Mouse (Mus musculus) ES-Bruce4 (cell line): ENCODE measurements around the gene Foxp1. TPM values are rescaled to one million over a fixed set of nuclear protein-coding genes. Genes with fewer than 3 reads are reported as not detected.

Experiments
- H3K27ac ChIP-seq: 2 replicates; pipeline ENCODE4 v1.5.1; 2012; ENCODE audit warnings: low read length, inconsistent platforms; ENCODE audit not compliant: insufficient read depth
- H3K27me3 ChIP-seq: 2 replicates; pipeline ENCODE4 v1.6.1; 2012; ENCODE audit warnings: mild to moderate bottlenecking, low read length, inconsistent platforms; ENCODE audit not compliant: control insufficient read depth, poor library complexity, insufficient read depth, severe bottlenecking
- H3K36me3 ChIP-seq: 2 replicates; pipeline ENCODE4 v1.6.1; 2012; ENCODE audit warnings: inconsistent platforms, mild to moderate bottlenecking, low read length, moderate library complexity; ENCODE audit not compliant: control insufficient read depth, poor library complexity, insufficient read depth, severe bottlenecking
- H3K4me1 ChIP-seq: one replicate; pipeline ENCODE4 v1.8.1; 2011; ENCODE audit warnings: low read length; ENCODE audit not compliant: control insufficient read depth, insufficient read depth
- H3K4me3 ChIP-seq: 2 replicates; pipeline ENCODE4 v1.5.1; 2011; ENCODE audit warnings: low read depth, mild to moderate bottlenecking, low read length
- H3K9ac ChIP-seq: 2 replicates; pipeline ENCODE4 v1.6.1; 2012; ENCODE audit warnings: low read depth, mild to moderate bottlenecking, inconsistent platforms; ENCODE audit not compliant: poor library complexity, severe bottlenecking
- H3K9me3 ChIP-seq: replicated peaks from 2 replicates; pipeline ENCODE4 v1.6.1; 2012; ENCODE audit warnings: mild to moderate bottlenecking, low read length, inconsistent platforms; ENCODE audit not compliant: control insufficient read depth, poor library complexity, insufficient read depth, severe bottlenecking
- CTCF ChIP-seq: IDR thresholded peaks from one replicate; pipeline ENCODE4 v1.8.1; 2011; ENCODE audit warnings: low read depth, low read length
- EP300 ChIP-seq: IDR thresholded peaks from 2 replicates; pipeline ENCODE4 v1.6.1; 2011; ENCODE audit warnings: low read depth, low read length; ENCODE audit not compliant: insufficient read depth
- POLR2A ChIP-seq: IDR thresholded peaks from one replicate; pipeline ENCODE4 v1.8.1; 2011; ENCODE audit warnings: low read length; ENCODE audit not compliant: insufficient read depth
- polyA plus RNA-seq: library from polyadenylated mRNA; stranded (reverse); fragments of >200 nt; gene quantifications from 2 replicates; pipeline ENCODE4 v1.2.4, GENCODE M21; 2011; ENCODE audit warnings: low read depth; ENCODE audit not compliant: missing spikeins, insufficient read depth, insufficient read length

Gene Foxp1
- polyA plus RNA-seq, 1 experiment = 33.5 TPM

GRCm38 (mm10) chr6:99338174-99338573, 184.3 kb downstream of the Foxp1 start:
- TF ChIP-seq EP300 (no peak), POLR2A (no peak), CTCF (no peak)
- Histone ChIP-seq H3K4me3 (no peak overlapping the region), H3K9ac (no peak overlapping the region), H3K27me3 (no peaks in the 10 kb centered on the region), H3K4me1 (no peaks in the 10 kb centered on the region), H3K9me3 (no peaks in the 10 kb centered on the region), H3K36me3 (no peaks in the 10 kb centered on the region), H3K27ac (no peak overlapping the region)

GRCm38 (mm10) chr6:99337575-99337974, 184.9 kb downstream of the Foxp1 start:
- no peaks in the 10 kb centered on the region for H3K4me1 ChIP-seq
- H3K27me3 ChIP-seq = no peaks in the 10 kb centered on the region
- H3K36me3 ChIP-seq = no peaks in the 10 kb centered on the region
- H3K9ac ChIP-seq = no peak overlapping the region
- no peak overlapping the region for H3K27ac ChIP-seq
- H3K4me3 ChIP-seq = no peak overlapping the region
- no peak for TF ChIP-seq CTCF
- no peak for TF ChIP-seq POLR2A
- no peak for TF ChIP-seq EP300
- no peaks in the 10 kb centered on the region for H3K9me3 ChIP-seq

GRCm38 (mm10) chr6:99336191-99336590, 186.3 kb downstream of the Foxp1 start:
- Histone ChIP-seq H3K4me1 (no peaks in the 10 kb centered on the region), H3K9me3 (no peaks in the 10 kb centered on the region), H3K4me3 (no peak overlapping the region), H3K27ac (no peak overlapping the region), H3K27me3 (no peaks in the 10 kb centered on the region), H3K9ac (no peak overlapping the region), H3K36me3 (no peaks in the 10 kb centered on the region)
- TF ChIP-seq CTCF (no peak), POLR2A (no peak), EP300 (no peak)

GRCm38 (mm10) chr6:99335174-99335830, 187.2 kb downstream of the Foxp1 start:
- no peaks in the 10 kb centered on the region for H3K27me3 ChIP-seq
- no peak overlapping the region for H3K4me3 ChIP-seq
- no peak overlapping the region for H3K9ac ChIP-seq
- TF ChIP-seq EP300 = no peak
- TF ChIP-seq POLR2A = no peak
- TF ChIP-seq CTCF = no peak
- H3K9me3 ChIP-seq = no peaks in the 10 kb centered on the region
- H3K27ac ChIP-seq = no peak overlapping the region
- no peaks in the 10 kb centered on the region for H3K36me3 ChIP-seq
- no peaks in the 10 kb centered on the region for H3K4me1 ChIP-seq

GRCm38 (mm10) chr6:99334255-99334654, 188.3 kb downstream of the Foxp1 start:
- no peak overlapping the region for H3K4me3 ChIP-seq
- TF ChIP-seq POLR2A (no peak), CTCF (no peak), EP300 (no peak)
- no peaks in the 10 kb centered on the region for H3K9me3 ChIP-seq

GRCm38 (mm10) chr6:99333127-99333526, 189.4 kb downstream of the Foxp1 start:
- H3K9me3 ChIP-seq = no peaks in the 10 kb centered on the region
- no peak overlapping the region for H3K4me3 ChIP-seq
- no peaks in the 10 kb centered on the region for H3K27me3 ChIP-seq
- no peak overlapping the region for H3K9ac ChIP-seq
- no peaks in the 10 kb centered on the region for H3K36me3 ChIP-seq
- no peak for TF ChIP-seq POLR2A
- no peak for TF ChIP-seq EP300
- TF ChIP-seq CTCF = no peak
- no peaks in the 10 kb centered on the region for H3K4me1 ChIP-seq
- H3K27ac ChIP-seq = no peak overlapping the region

More at GRCm38 (mm10) chr6:99334255-99334654, 188.3 kb downstream of the Foxp1 start:
- no peak overlapping the region for H3K9ac ChIP-seq
- no peak overlapping the region for H3K27ac ChIP-seq
- H3K27me3 ChIP-seq = no peaks in the 10 kb centered on the region
- no peaks in the 10 kb centered on the region for H3K4me1 ChIP-seq
- H3K36me3 ChIP-seq = no peaks in the 10 kb centered on the region
